Mouse (Mus musculus) megakaryocyte, embryonic 14.5 days (primary cell): ENCODE results near the gene Ctnna3.

Experiments
- FLI1 ChIP-seq: IDR thresholded peaks from 2 replicates; pipeline ENCODE4 v1.6.1; 2012; ENCODE audit warnings: low read length, inconsistent platforms, mixed read lengths
- GATA1 ChIP-seq: IDR thresholded peaks from 3 replicates; pipeline ENCODE4 v1.6.1; 2012; ENCODE audit warnings: mixed read lengths, low read length, inconsistent platforms, borderline replicate concordance

GRCm38 (mm10) chr10:64588116-64588515, 1158.2 kb downstream of the Ctnna3 start:
- TF ChIP-seq GATA1: no peak
- TF ChIP-seq FLI1: no peak
